Mouse (Mus musculus) adipocyte (in vitro differentiated cells): ENCODE measurements at regions not wholly inside any gene's neighbourhood (a gene's known extent, or its start where the extent isn't known, plus 50 kb on each side); places are given as distances from the start of the nearest gene placed in this dataset.

Source experiments
- DNase-seq: peaks from one replicate; pipeline ENCODE4 v3.0.0-alpha.2; 2016; ENCODE audit warnings: low spot score

- DNase-seq = no peak
These were observed 218.7 kb upstream of the F930015N05Rik start for GRCm38 (mm10) chr11:64655162-64655561.

- DNase-seq = no peak
These were observed 226.7 kb upstream of the F930015N05Rik start for GRCm38 (mm10) chr11:64663166-64663565.

- DNase-seq = no peak
These were observed 230.6 kb upstream of the F930015N05Rik start for GRCm38 (mm10) chr11:64667010-64667409.

- no peak for DNase-seq
These were observed 231.1 kb upstream of the F930015N05Rik start for GRCm38 (mm10) chr11:64667521-64667920.

GRCm38 (mm10) chr11:64671898-64672297 lies 235.4 kb upstream of the F930015N05Rik start:
- DNase-seq = no peak

GRCm38 (mm10) chr11:64673546-64673945 lies 237.1 kb upstream of the F930015N05Rik start:
- DNase-seq = no peak

- DNase-seq = no peak
These were observed 267.3 kb upstream of the F930015N05Rik start for GRCm38 (mm10) chr11:64703776-64704175.

GRCm38 (mm10) chr11:64711801-64712200 lies 267.0 kb upstream of the Elac2 start:
- DNase-seq = no peak

- no peak for DNase-seq
These were observed 263.7 kb upstream of the Elac2 start for GRCm38 (mm10) chr11:64715182-64715581.

- DNase-seq = peak; percentile 75
These were observed 260.3 kb upstream of the Elac2 start for GRCm38 (mm10) chr11:64718316-64719085.

- no peak for DNase-seq
These were observed 252.6 kb upstream of the Elac2 start for GRCm38 (mm10) chr11:64726249-64726648.

GRCm38 (mm10) chr11:64727841-64728421 lies 250.9 kb upstream of the Elac2 start:
- no peak for DNase-seq

- no peak for DNase-seq
These were observed 239.9 kb upstream of the Elac2 start for GRCm38 (mm10) chr11:64738948-64739347.

- no peak for DNase-seq
These were observed 235.1 kb upstream of the Elac2 start for GRCm38 (mm10) chr11:64743753-64744152.

- DNase-seq = no peak
These were observed 232.7 kb upstream of the Elac2 start for GRCm38 (mm10) chr11:64746146-64746545.

GRCm38 (mm10) chr11:64749976-64750375 lies 228.9 kb upstream of the Elac2 start:
- no peak for DNase-seq

- no peak for DNase-seq
These were observed 226.5 kb upstream of the Elac2 start for GRCm38 (mm10) chr11:64752299-64752698.

- DNase-seq = no peak
These were observed 226.0 kb upstream of the Elac2 start for GRCm38 (mm10) chr11:64752816-64753215.

- DNase-seq = no peak
These were observed 224.8 kb upstream of the Elac2 start for GRCm38 (mm10) chr11:64754076-64754475.

- DNase-seq = no peak
These were observed 223.3 kb upstream of the Elac2 start for GRCm38 (mm10) chr11:64755563-64755962.

GRCm38 (mm10) chr11:64760626-64761025 lies 218.2 kb upstream of the Elac2 start:
- DNase-seq = no peak

GRCm38 (mm10) chr11:64762755-64763154 lies 216.1 kb upstream of the Elac2 start:
- no peak for DNase-seq

GRCm38 (mm10) chr11:64764056-64764455 lies 214.8 kb upstream of the Elac2 start:
- no peak for DNase-seq

- DNase-seq = no peak
These were observed 202.1 kb upstream of the Elac2 start for GRCm38 (mm10) chr11:64776691-64777090.
